Mouse (Mus musculus) kidney, embryonic 16.5 days (tissue): Measurements from ENCODE around the gene Slc9a9. TPM values are rescaled to one million over a fixed set of nuclear protein-coding genes. Genes with fewer than 3 reads are reported as not detected.

ENCODE experiments used
- ATAC-seq: fragments of 200-750 bp; cut with Nextera tagmentation; 2 replicates; pipeline ENCODE4 v1.8.0; 2017; ENCODE audit warnings: moderate TSS enrichment; ENCODE audit not compliant: low FRiP score, low TSS enrichment
- H3K27ac ChIP-seq: fragments of 300-500 bp; sonication (generic); 2 replicates; pipeline ENCODE4 v1.5.1; 2014; ENCODE audit warnings: low read length
- H3K27me3 ChIP-seq: fragments of 300-500 bp; sonication (generic); 2 replicates; pipeline ENCODE4 v1.6.1; 2014; ENCODE audit warnings: low read length, control low read depth, mixed read lengths; ENCODE audit not compliant: insufficient read depth
- H3K36me3 ChIP-seq: fragments of 300-500 bp; sonication (generic); 2 replicates; pipeline ENCODE4 v1.6.1; 2014; ENCODE audit warnings: low read length, control low read depth, mixed read lengths; ENCODE audit not compliant: insufficient read depth
- H3K4me1 ChIP-seq: fragments of 300-500 bp; sonication (generic); 2 replicates; pipeline ENCODE4 v1.6.1; 2014; ENCODE audit warnings: low read length, control low read depth, mixed read lengths; ENCODE audit not compliant: insufficient read depth
- H3K4me2 ChIP-seq: fragments of 300-500 bp; sonication (generic); replicated peaks from 2 replicates; pipeline ENCODE4 v1.6.1; 2014; ENCODE audit warnings: low read depth, low read length
- H3K4me3 ChIP-seq: fragments of 300-500 bp; sonication (generic); 2 replicates; pipeline ENCODE4 v1.5.1; 2014; ENCODE audit warnings: mild to moderate bottlenecking, low read length
- H3K9ac ChIP-seq: fragments of 300-500 bp; sonication (generic); replicated peaks from 2 replicates; pipeline ENCODE4 v1.6.1; 2014; ENCODE audit warnings: low read length
- H3K9me3 ChIP-seq: fragments of 300-500 bp; sonication (generic); 2 replicates; pipeline ENCODE4 v1.6.1; 2016; ENCODE audit warnings: low read length, control low read depth
- WGBS: fragments of 180-500 bp; shearing (Covaris S2); extraction: QIAGEN DNeasy Blood & Tissue Kit; methylation state at CpG from one replicate; pipeline ENCODE4 v1.1.7; 2014; 5-methylcytosine and 5-hydroxymethylcytosine counted together
- polyA plus RNA-seq: library from polyadenylated mRNA; unstranded; fragments of >200 nt; fragmentation: Nextera tagmentation; extraction: Ambion mirVana; gene quantifications from 2 replicates; pipeline ENCODE4 v1.2.1, GENCODE M21; 2015

Gene Slc9a9
- polyA plus RNA-seq, 1 experiment from 2014 or later = 4.3 TPM

DNA sequence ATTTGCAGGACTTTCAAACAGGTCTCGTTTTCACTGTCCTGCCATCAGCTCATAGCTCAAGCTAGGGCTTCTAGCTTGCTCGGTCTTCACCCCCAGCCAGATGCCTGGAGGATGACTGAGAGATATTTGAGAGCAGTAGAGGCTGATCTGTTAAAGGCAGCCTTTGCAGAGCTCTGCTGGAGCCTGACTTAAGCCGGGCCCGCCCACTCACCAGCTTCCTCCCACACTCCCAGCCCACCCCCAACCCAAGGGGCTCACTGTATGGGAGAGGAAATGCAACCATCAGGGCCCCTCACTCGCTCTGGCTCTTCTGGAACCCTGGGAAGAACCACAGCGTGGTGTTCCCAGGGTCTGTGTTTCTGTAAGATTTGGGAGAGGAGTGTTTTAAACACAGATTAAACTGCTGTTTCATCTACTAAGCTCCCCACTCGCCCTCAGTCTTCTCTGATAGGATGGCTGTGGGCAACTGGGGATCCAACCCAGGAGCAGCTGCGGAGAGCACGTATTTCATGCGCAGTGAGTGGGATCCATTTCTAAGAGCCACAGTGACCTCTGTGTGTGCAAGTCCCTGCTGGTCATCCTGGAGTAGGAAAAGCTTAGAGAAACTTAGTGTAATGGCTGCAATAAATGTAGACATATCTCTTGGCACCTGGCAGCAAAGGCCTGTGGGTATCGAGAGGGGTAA is 451.6 kb downstream of the Slc9a9 start:
- 0 out of 2 replicates have a peak overlapping the region, but pooled peaks have one; percentile 35 for H3K9ac ChIP-seq
- no peaks in the 10 kb centered on the region for H3K9me3 ChIP-seq
- no peak overlapping the region for H3K4me3 ChIP-seq
- H3K36me3 ChIP-seq = no peaks in the 10 kb centered on the region
- H3K4me1 ChIP-seq = peaks cover 16% of the 10 kb centered on the region
- peak overlapping the region; percentile 44; the same call in 1 of the 2 replicates for H3K27ac ChIP-seq
- 21% methylated on average over 11 of the region's 11 CpGs for WGBS
- peak; percentile 93 for ATAC-seq
- peak overlapping the region; percentile 35 for H3K4me2 ChIP-seq
- H3K27me3 ChIP-seq = no peaks in the 10 kb centered on the region

DNA sequence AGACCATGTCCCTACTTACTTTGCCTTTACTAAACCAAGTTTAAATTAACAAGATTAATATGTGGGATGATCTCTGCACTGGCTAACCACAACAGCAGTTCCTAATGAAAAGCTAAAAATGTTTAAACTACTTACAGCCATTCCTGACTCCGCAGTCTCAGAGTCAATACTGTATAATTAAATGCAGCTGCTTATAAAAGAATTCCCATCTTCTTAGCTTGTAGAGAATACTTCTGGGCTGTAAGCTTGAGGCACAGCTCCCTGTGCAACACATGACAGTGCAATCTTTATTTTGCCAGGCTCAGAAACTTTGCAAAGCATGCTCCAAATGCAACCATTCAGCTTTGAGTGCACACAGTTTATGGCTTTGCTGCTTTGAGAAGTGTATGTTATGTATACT is 456.0 kb downstream of the Slc9a9 start:
- Histone ChIP-seq H3K4me2 (no peak overlapping the region), H3K4me3 (no peak overlapping the region), H3K9ac (no peak overlapping the region), H3K4me1 (peaks cover 8% of the 10 kb centered on the region), H3K27me3 (no peaks in the 10 kb centered on the region), H3K9me3 (no peaks in the 10 kb centered on the region), H3K27ac (no peak overlapping the region), H3K36me3 (no peaks in the 10 kb centered on the region)
- WGBS = 82% methylated on average over 1 of the region's 1 CpGs
- ATAC-seq = no peak

DNA sequence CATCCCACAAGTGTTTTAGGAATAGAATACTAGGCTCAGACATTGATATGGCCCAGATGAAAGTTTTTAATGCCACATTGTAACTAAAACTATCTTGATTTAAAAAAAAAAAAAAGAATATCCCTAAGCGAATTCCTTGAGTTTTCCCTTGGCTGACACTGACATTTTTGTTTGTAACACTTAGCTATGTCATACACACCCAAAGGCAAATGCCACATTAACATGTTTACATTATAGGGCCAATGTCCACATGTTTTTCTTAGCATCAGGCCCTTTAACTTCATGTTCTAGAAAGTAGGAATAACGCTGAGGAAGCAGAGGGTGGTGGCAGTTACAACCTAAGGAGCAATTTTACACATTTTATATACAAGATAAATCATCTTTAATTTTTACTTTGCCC is 458.1 kb downstream of the Slc9a9 start:
- H3K4me2 ChIP-seq = no peak overlapping the region
- H3K36me3 ChIP-seq = no peaks in the 10 kb centered on the region
- no peaks in the 10 kb centered on the region for H3K27me3 ChIP-seq
- no peak for ATAC-seq
- H3K9me3 ChIP-seq = no peaks in the 10 kb centered on the region
- no peak overlapping the region for H3K9ac ChIP-seq
- no peak overlapping the region for H3K4me3 ChIP-seq
- H3K4me1 ChIP-seq = no peaks in the 10 kb centered on the region
- no peak overlapping the region for H3K27ac ChIP-seq
- 80% methylated on average over 2 of the region's 2 CpGs for WGBS

DNA sequence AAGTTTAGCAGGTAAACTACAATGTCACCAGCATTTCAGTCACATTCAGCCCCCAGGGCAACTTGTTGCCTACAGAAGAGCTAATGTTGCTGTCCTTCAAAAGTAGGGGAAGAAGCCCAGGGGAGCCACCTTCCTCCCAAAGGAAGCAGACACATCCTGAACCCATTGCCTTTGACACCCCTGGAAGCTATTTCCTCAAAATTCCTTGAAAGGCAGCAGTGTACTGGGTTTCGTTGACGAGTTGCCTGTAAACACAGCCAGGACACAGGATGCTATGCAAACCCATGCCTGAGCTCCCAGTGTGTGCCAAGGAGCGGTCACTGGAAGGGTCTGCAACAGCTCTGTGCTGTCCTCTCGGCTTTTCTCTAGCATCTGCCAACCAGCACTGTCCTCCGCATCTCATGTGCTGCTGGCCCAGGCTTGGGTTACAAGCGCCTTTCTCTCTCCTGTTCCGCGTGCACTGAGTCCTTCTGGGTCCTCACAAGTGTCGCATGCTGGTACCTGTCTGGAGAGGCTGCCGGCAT is 479.6 kb downstream of the Slc9a9 start:
- Histone ChIP-seq H3K4me2 (no peak overlapping the region), H3K36me3 (no peaks in the 10 kb centered on the region), H3K27ac (no peak overlapping the region), H3K9ac (no peak overlapping the region), H3K27me3 (no peaks in the 10 kb centered on the region), H3K9me3 (no peaks in the 10 kb centered on the region), H3K4me1 (no peaks in the 10 kb centered on the region; the same call in 1 of the 2 replicates), H3K4me3 (no peak overlapping the region)
- 77% methylated on average over 10 of the region's 10 CpGs for WGBS
- peak; percentile 56; the same call in 1 of the 2 replicates for ATAC-seq

DNA sequence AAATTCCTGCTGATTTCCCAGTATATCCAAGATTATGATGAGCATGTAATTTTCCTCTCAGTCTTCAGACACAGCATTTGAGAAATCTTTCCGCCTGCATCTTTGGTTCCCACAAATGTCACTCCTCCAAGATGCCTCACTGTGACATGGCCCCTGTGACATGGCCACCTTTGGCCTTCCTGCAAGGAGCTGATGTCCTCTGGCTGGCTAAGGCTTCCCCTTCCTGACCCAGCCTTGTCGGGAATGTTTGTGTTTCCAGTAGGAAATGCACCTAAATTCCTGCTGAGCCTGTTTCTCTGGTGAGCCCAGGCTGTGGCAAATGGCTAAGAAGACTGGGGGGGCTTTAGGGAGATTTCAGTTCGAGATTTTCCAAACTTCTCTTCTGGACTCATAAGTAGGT is 480.4 kb downstream of the Slc9a9 start:
- 36% methylated on average over 3 of the region's 3 CpGs for WGBS
- no peak overlapping the region for H3K4me3 ChIP-seq
- H3K4me2 ChIP-seq = no peak overlapping the region
- 0 out of 2 replicates have a peak, but pooled peaks have one; percentile 52 for ATAC-seq
- H3K9ac ChIP-seq = no peak overlapping the region
- H3K4me1 ChIP-seq = no peaks in the 10 kb centered on the region; the same call in 1 of the 2 replicates
- no peaks in the 10 kb centered on the region for H3K9me3 ChIP-seq
- no peaks in the 10 kb centered on the region for H3K36me3 ChIP-seq
- no peak overlapping the region for H3K27ac ChIP-seq
- no peaks in the 10 kb centered on the region for H3K27me3 ChIP-seq

DNA sequence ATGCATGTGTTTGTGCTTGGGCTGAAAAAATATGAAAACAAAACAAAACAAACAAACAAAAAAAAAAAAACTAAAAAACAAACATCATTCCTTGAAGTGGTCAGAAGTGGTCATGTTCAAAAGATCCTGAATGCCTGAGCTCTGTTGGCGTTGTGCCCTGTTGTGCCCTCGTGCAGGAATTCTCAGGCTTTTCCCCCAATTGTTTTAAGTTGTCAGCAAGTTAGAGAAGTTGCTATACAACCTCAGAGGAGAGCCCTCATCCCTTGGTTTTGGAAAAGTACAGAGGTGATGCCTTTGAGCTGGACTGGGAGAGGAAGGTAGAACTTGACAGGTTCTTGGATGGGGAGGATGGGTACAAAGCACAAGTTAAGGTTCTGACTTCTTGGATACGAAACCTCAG is 480.9 kb downstream of the Slc9a9 start:
- Histone ChIP-seq H3K4me2 (no peak overlapping the region), H3K9me3 (no peaks in the 10 kb centered on the region), H3K27me3 (no peaks in the 10 kb centered on the region), H3K4me1 (no peaks in the 10 kb centered on the region; the same call in 1 of the 2 replicates), H3K9ac (no peak overlapping the region), H3K27ac (no peak overlapping the region), H3K36me3 (no peaks in the 10 kb centered on the region), H3K4me3 (no peak overlapping the region)
- peak; percentile 52; the same call in 1 of the 2 replicates for ATAC-seq
- 69% methylated on average over 3 of the region's 3 CpGs for WGBS

DNA sequence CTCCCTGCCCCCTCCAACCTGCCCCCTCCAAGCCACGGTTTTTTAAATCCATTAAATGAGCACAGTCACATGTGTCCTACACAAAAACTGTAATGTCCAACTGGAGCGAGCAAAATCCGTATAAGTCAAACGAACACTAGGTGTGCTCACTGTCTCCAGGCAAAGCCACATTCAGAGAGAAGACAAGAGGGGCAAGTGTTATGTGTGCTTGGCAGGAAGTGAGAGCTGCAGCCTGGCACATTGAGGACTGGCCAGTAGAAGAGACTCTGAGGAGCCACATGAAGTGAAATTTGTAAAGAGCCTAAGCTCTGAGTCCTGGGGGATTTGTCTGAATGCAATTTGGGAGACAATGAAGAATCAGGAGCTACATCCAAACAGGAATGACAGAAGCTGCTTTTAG is 481.3 kb downstream of the Slc9a9 start:
- no peak overlapping the region for H3K4me2 ChIP-seq
- no peaks in the 10 kb centered on the region for H3K36me3 ChIP-seq
- H3K9ac ChIP-seq = no peak overlapping the region
- H3K9me3 ChIP-seq = no peaks in the 10 kb centered on the region
- no peak overlapping the region for H3K27ac ChIP-seq
- WGBS = 78% methylated on average over 4 of the region's 4 CpGs
- H3K4me3 ChIP-seq = no peak overlapping the region
- H3K27me3 ChIP-seq = no peaks in the 10 kb centered on the region
- no peaks in the 10 kb centered on the region; the same call in 1 of the 2 replicates for H3K4me1 ChIP-seq
- no peak for ATAC-seq

DNA sequence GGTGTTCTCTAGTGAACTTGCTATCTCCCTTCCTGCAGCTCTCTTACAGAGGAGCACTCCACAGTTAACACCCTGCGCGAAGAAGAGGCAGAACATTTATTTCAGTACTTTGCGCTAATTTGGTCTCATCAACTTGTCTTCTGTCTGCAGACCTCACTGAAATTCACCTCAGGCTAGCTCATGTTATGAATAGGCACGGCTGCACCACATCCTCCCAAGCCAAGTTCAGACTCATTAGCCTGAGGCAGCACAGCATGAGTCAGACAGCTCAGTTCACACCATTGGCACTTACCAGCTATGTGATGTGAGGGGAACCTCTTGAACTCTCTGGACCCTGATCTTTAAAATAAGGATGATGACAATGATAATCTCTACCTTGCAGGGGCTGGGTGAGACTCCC is 482.0 kb downstream of the Slc9a9 start:
- H3K9me3 ChIP-seq = no peaks in the 10 kb centered on the region
- no peak overlapping the region for H3K9ac ChIP-seq
- no peak for ATAC-seq

DNA sequence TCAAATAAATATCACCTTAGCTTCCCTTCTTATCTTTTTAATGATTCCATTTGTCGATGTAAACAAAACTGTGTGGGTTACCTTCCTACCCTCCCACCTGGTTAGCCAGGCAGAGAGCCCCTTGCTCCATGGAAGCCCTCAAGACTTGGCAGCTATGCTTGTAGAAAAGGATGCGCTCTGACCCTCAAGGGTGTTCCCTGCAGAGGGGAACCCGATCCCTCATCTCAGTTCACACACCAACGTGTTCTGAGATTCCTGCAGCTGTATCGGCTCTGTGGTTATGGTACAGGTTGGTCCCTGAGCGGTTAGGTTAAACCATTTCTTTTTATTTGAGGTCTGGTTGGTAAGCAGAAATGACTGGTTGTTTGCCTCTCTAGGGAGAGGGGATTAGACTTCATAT is 484.3 kb downstream of the Slc9a9 start:
- Histone ChIP-seq H3K4me1 (no peaks in the 10 kb centered on the region; the same call in 1 of the 2 replicates), H3K9me3 (no peaks in the 10 kb centered on the region), H3K36me3 (no peaks in the 10 kb centered on the region), H3K4me3 (no peak overlapping the region), H3K27ac (no peak overlapping the region), H3K4me2 (no peak overlapping the region), H3K27me3 (no peaks in the 10 kb centered on the region), H3K9ac (no peak overlapping the region)
- ATAC-seq = no peak
- whole genome bisulfite sequencing = 51% methylated on average over 6 of the region's 6 CpGs

More for the DNA sequence above, 482.0 kb downstream of the Slc9a9 start:
- Histone ChIP-seq H3K27ac (no peak overlapping the region), H3K4me3 (no peak overlapping the region), H3K36me3 (no peaks in the 10 kb centered on the region), H3K27me3 (no peaks in the 10 kb centered on the region), H3K4me1 (no peaks in the 10 kb centered on the region; the same call in 1 of the 2 replicates), H3K4me2 (no peak overlapping the region)
- 75% methylated on average over 4 of the region's 4 CpGs for WGBS

DNA sequence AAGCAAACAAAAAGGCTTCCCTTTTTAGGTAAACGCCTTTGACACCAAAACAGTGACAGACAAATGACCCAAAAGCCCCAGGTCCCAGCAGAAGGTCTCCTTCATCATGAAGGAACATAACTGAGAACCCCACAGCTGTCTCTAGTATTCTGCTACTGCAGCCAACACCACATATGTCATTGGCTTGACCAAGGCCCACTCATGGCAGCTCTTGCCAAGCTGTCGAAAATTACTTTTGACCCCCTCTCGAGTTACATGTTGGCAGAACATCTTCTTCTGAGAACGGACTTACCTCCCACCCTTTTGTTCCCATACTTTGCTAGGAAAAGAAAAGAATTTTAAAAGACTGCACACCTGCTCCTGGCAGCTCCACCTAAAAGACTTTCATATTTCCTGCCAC is 488.2 kb downstream of the Slc9a9 start:
- WGBS = 57% methylated on average over 4 of the region's 4 CpGs
- H3K9ac ChIP-seq = no peak overlapping the region
- no peaks in the 10 kb centered on the region for H3K4me1 ChIP-seq
- no peaks in the 10 kb centered on the region for H3K27me3 ChIP-seq
- no peak overlapping the region for H3K4me2 ChIP-seq
- no peaks in the 10 kb centered on the region for H3K36me3 ChIP-seq
- no peak overlapping the region for H3K4me3 ChIP-seq
- no peak overlapping the region for H3K27ac ChIP-seq
- no peaks in the 10 kb centered on the region for H3K9me3 ChIP-seq
- no peak for ATAC-seq
